Mouse (Mus musculus) B cell, adult 2 months (primary cell): ENCODE results near the gene A630010A05Rik.
"Not testable (repeated sequence)": the region's sequence is repeated elsewhere in the genome, so short reads cannot be mapped to it uniquely, and the experiment has no call there.

Experiments used
- DNase-seq, 2 experiments: peaks; one replicate each; pipeline ENCODE4 v3.0.0; 2022

A630010A05Rik gene

DNA sequence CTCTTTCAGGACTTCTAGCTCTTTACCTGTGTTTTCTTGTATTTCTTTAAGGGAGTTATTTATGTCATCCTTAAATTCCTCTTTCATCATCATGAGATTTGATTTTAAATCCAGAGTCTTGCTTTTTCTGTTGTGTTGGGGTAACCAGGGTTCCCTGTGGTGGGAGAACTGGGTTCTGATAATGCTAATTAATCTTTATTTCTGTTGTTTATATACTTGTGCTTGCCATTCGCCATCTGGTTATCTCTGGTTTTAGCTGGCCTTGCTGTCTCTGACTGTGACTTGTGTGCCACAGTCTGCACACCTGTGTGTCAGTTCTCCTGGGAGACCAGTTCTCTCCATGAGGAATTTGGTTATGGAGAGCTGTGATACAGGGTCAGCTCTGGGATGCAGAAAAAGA lies at the start of gene A630010A05Rik:
TSS of gene A630010A05Rik (plus strand) at position 301 of the 400 bp plus-strand sequence.
- DNase-seq: no peak

DNA sequence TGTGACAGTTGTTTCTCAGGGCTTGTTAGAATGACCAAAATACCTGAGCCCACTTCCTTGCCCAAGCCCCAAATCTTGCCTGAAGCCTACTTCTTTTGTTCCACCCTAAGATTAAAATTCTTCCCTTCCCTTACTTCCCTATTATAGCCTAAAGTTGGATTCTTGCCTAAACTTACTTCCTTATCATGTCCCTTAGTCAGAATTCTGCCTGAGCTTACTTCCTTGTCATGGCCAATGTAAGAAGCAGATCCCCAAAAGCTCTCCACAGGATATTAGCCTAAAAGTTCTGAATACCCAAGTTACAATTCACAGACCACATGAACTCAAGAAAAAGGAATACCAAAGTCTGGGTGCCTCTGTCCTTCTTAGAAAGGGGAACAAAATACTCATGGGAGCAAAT lies 26.4 kb upstream of the A630010A05Rik start:
- DNase-seq: no peak

DNA sequence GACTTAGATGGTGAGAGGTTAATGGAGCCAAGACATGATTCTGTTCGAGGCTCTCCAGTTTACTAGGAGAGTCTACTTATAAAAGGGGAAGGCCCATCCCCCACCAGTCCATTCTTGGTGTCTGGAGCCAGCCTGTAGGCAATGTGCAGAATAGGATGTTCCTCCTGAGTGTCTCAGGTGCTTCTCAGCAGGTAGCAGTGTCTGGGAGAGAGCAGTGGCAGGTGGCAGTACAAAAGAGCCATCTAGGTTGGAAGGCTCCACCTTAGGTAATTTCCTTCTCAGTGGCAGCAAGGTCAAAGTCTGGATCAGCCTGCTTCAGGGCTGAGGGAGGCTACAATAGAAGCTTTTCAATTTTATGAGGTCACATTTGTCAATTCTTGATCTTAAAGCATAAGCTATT lies 4.9 kb upstream of the A630010A05Rik start:
- DNase-seq: not testable (repeated sequence)
